Mouse (Mus musculus): ENCODE results near the gene Glp2r. TPM values are rescaled to one million over a fixed set of nuclear protein-coding genes. Genes with fewer than 3 reads are reported as not detected.
A peak's percentile ranks its signal among the peaks of the same experiment; 100 is the strongest.

The Glp2r gene
- total RNA-seq, 1 experiment from 2014 or later, result not detected

DNA sequence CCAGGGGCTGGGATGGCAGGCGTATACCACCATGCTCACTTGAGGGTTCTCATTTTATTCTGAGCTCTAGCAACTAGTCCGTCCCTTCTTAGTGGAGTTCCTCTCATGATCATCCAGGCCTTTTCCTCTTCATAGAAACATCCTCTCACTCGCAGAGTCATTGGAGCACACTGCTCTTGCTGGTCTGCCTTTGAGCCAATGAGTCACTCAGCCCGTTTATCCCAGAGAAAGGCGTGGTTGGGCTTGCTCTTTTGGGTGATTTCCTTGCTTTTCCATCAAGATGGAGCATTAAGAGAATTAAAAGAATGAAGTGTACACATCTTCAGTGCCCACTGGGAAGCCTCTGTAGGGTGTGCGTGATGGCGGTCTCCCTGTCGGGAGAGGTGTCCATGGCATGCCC is 109.5 kb downstream of the Glp2r start:
- no peak for DNase-seq

DNA sequence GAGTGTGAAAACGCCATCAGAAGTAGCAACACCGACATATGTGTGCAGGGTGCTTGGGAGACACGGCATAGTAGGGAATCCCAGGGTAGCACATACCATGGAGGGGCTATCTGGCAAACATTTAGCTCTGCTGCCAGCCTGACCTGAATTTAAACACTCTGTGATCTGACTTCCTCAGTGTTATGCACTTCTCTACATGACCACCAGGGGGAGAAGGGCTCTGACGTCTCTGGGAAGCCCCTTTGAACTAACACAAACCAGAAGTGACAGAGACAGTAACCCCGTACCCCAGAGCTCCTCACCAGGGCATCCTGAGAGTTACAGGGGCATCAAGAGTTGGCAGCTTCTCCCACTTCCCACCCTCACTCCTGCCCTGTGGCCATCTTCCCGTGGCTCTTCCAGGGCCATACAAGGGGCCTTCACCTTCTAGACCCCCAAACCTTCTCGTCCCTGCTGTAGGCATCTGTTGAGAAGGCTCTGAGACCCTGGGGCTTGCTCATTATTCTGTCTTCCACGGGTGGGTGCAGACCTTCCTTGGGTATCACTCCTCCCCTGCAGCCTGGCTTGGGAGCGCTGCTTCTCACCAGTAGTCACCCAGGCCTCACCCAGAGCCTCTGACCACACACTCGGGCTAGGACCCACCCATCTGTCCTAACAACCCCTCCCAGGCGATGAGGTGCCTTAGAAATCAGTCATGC is 113.1 kb downstream of the Glp2r start:
- DNase-seq, result peak; percentile 65

DNA sequence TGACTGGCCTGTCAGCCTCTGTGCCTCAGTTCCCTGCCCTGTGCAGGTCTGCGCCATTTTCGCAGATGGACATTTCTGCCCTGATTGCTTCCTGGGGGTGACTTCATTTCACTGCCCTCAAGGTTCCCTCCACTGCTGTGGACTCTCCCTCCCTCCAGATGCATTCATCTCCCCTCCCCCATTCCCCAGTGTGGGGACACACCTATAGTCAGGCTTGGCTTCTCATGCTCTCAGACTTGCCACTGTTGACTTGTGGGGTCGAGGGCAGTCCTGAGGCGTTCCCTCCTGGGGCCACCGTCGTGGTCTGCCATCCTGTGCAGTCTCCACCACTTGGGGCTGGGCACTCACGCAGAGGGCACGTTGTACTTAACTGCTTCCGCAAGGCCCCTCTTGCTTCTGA is 114.1 kb downstream of the Glp2r start:
- DNase-seq, result no peak

DNA sequence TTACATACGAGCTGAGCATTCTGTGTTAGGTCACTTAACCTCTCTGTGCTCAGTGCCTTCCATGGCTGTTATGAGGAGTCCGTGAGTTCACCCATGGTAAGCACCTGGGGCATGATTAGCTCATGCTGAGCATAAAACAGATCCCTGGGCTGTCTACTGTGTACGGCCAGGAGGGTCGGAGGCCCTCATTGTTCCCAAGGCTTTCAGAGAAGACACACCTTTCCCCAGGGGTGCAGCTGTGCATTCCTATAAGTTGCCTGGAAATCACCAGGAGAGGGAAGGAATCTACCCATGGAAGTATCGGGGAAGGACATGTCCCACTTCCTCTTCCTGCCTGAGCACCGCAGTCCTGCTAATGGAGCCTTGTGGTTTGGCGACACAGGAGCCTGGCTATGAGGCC is 114.6 kb downstream of the Glp2r start:
- DNase-seq, result no peak

DNA sequence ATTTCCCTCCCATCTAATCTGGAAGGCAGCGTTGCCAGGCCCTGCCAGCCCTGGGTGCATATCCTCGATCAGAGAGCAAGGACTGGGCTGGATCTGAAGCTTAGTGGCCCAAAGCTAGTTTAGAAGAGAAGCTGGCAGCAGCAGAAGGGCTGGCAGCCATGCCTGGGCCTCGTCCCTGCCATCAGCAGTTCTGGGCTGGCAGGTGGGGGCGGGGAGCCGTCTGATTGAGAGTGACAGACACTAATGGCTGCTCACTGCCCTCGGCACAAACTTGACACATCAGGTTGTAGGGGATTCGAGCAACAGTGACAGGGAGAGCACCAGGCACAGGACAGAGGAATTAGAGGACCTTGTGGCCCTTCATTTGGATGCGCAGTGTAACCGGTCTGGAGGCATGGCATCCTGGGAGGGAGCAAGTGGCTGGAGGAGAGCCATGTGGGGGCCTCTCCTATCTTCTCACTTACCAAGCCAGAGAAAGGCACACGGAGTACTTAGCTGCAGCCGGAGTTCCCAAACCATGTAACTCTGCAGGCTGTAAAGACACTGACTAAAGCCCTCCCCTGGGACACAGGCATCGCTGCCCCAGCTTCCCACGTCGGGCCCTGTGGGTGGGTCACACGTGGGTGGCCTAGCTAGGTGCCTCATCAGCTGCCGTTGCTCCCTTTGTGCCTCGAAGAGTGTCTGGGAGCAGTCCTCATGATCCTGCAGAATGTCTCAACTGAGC is 115.6 kb downstream of the Glp2r start:
- no peak for DNase-seq

DNA sequence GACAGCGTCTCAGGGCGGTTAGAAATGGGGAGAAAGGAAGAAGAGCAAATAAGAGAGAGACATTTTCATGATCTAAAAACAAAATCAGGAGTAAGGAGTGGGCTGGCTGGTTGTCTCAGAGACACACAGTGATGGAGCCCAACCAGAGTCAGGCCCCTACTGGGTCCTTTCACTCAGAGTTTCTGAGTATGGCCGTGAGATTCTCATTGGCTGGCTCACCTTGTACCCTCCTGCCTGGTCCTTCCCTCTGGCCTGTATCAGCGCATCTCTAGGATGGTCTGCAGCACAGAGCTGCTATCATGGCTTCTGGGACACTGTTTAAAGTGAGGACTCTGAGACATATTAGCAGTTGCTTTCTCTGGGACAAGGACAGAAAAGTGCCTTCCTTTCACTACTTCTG is 116.4 kb downstream of the Glp2r start:
- no peak for DNase-seq

DNA sequence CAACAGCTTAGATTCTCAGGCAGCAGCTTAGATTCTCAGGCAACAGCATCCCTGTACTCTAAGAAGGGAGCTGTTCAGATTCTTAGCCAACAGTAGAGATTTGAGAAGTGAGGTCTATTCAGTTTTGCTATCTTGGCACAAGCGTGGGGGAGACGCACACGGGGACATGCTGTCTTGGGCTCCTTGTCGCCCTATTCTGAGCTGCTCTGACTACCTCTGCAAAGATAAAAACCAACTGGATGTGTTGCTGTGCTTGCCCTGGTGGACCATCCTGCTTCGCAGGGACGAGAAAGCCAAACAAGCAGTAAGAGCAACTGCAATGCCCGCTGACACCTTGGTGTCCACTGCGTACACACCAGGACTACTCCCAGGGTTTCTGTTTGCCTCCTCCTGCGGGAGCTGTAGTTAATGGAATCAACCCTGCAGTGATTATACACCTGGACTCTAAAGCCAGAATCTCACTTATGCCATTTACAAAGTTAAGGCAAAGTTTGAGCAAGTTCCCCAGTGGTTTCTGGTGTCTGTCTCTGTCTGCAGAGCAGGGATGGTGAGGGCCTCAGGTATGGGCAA is 117.3 kb downstream of the Glp2r start:
- DNase-seq, result no peak

- no peak for DNase-seq
Observed at GRCm38 (mm10) chr11:67652893-67653255, 118.1 kb downstream of the Glp2r start.

DNA sequence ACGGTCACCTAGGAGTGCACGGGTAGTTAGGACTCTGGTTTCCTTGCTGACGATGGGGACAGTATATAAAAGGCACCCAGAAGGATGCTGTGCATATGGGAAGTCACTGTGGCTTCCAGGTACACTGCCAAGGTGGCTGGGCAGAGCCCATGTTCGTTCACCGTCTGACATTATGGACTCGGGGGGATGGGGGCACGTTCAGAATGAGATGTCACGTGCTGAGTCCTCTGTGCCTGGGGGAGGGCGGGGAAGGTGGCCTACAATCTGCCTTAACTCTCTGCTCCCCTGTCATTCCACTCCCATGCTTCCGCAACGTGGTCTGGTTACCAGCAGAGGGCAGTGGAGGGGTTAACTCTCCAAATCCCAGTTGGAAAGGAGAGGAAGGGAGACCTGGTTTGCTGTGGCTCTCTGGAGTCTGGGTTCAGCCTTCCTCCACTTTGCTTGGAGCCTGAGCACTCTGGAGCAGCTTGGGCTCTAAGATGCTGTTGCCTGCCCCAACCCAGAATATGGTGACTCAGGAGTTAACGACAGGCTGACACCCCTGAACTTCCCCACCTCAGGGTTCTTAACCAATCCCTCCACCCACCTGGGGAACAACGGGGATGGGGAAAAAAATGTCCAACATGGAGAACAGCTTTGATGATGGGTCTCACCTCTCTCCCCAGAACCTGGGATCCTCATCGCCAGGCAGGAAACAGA is 118.6 kb downstream of the Glp2r start:
- peak; percentile 53 for DNase-seq

GRCm38 (mm10) chr11:67651731-67652130 is 119.2 kb downstream of the Glp2r start:
- DNase-seq, result no peak

GRCm38 (mm10) chr11:67649971-67650707 is 120.8 kb downstream of the Glp2r start:
- DNase-seq, result no peak

GRCm38 (mm10) chr11:67648651-67649407 is 122.1 kb downstream of the Glp2r start:
- DNase-seq, result no peak

GRCm38 (mm10) chr11:67647745-67648144 is 123.2 kb downstream of the Glp2r start:
- peak; percentile 87 for DNase-seq

GRCm38 (mm10) chr11:67644632-67645149 is 126.3 kb downstream of the Glp2r start:
- no peak for DNase-seq

- DNase-seq, result no peak
Observed at GRCm38 (mm10) chr11:67643465-67643864, 127.5 kb downstream of the Glp2r start.

DNA sequence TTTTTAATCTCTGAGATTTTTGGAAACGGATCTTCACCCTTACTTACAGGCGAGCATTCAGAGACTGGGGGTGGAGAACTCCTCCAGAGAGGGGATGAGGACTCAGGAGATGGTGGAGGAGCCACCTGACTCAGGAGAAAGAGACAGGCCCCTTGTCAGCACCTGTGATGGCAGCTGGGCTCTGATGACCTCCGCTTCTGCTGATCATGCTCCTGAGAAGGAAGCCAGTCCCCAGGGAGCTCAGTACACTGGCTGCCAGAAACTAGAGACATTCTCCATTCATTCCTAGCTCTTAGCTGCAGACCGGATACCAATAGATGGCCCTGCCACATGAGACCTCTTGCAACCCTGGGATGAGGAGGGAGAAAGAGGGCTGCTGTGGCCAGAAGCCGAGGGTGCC is 128.1 kb downstream of the Glp2r start:
- no peak for DNase-seq

- DNase-seq, result peak; percentile 57
Observed at GRCm38 (mm10) chr11:67642421-67642820, 128.5 kb downstream of the Glp2r start.

DNA sequence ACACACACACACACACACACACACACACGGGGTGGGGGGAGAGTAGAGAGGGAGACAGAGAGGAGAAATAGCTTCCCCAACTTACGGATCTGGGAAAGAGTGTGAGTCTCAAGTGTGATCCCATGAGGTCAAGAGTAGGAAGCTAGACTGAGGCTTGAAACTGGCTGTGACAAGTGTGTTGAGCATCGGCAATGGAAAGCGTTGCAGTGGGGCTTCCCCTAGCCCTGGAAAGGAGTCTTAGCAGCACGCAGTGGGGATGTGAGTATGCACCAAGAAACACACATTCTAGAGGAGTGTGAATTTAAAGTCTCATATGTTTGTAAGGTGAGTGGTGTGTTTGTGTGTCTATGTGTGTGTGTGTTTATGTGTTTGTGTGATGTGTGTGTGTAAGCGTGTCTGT is 130.7 kb downstream of the Glp2r start:
- no peak for DNase-seq

DNA sequence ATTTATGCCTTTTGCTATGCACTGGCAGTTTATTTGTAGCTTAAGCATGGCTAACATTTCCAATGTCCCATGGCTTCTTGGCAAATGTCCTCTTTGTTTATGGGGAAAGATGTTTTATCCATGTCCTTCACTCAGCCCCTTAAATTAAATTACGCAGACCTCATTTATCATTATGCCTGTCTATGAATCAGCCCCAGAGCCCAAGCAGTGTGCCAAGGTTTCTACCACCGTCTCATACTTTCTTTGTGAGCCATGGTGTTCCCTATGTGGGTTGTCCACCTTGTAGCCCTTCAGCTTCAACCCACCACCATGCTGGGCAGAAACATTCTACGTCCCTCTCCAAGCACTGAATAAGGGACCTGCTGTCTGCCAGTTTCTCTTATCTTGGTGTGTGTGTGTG is 132.6 kb downstream of the Glp2r start:
- peak; percentile 45 for DNase-seq

DNA sequence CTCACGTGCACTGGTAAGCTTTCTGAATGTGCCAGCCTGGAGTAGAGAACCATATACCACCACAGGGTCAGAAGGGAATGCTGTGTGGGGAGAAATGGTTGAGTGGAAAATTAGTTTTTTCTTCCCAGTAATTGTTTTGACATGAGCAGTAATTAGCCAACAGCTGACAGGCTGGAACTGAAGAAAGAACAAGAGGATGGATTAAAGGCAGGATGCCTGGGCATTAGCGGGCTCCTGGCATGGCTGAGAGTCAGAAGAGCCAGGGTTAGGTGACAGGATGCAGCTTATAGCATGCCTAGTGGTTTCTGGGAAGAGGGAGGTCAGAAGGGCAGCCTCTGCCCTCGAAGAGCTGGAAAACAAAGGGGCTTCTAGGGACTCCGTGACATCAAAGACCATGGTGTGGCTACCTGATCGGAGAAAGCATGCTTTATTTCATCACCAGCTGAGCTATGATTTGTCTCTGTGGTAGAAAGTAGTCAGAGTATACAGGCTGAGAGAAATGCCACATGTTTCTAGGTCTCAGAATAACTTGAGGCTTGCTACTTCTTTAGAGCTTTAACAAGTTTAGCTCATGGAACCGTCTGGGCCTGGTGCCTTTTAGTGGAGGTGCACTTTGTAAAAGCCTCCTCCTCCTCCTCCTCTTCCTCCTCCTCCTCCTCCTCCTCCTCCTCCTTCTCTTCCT is 133.9 kb downstream of the Glp2r start:
- DNase-seq, result no peak

GRCm38 (mm10) chr11:67636201-67636600 is 134.8 kb downstream of the Glp2r start:
- DNase-seq, result no peak
